Mouse (Mus musculus): ENCODE results near the gene Gm20388.

GRCm38 (mm10) chr8:122763267-122763738 is 2852.7 kb downstream of the Gm20388 start:
- TF ChIP-seq CTCF (IDR thresholded peaks at IDR 0.05; ENCODE audit: low read depth, low read length) (no peak), TAL1 (conservative IDR thresholded peaks at IDR 0.05; ENCODE audit: low read depth, low read length) (no peak), GATA1 (IDR thresholded peaks at IDR 0.05; ENCODE audit: borderline replicate concordance, low read length) (no peak), GATA2 (IDR thresholded peaks at IDR 0.05; ENCODE audit: borderline replicate concordance, low read depth, low read length) (no peak)

Data from G1E (cell line).